Mouse (Mus musculus) bone marrow macrophage, adult 2 months (primary cell): ENCODE measurements around the gene Spert.

ENCODE experiments used
- CTCF ChIP-seq: IDR thresholded peaks from 2 replicates; pipeline ENCODE4 v1.5.1; 2012; ENCODE audit warnings: low read depth, mild to moderate bottlenecking, low read length, moderate library complexity
- POLR2A ChIP-seq: IDR thresholded peaks from 2 replicates; pipeline ENCODE4 v1.6.1; 2012; ENCODE audit warnings: mild to moderate bottlenecking, low read depth, low read length, borderline replicate concordance

DNA sequence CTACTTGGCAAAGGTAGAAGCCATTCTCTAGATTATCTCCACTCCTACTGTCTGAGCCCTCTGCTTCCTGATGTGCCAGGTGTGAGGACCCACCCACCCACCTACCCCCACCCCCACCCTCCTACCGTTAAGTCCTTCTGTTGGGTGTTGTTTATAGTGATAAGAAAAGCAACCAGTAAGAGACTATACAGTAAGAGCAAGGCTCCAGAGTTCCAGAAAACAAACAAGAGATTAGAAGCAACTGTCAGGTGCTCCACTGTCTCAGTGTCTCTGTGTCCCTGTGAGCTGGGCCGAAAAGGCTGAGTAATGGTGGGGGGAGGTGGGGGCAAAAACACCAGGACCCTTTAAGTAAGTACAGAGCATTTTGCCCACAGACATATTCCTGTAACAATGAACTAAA, 53.7 kb downstream of the Spert start:
- TF ChIP-seq CTCF: no peak
- TF ChIP-seq POLR2A: no peak
